Mouse (Mus musculus): Measurements from ENCODE around the gene Slc26a8. TPM values are rescaled to one million over a fixed set of nuclear protein-coding genes. Genes with fewer than 3 reads are reported as not detected.
A peak's percentile ranks its signal among the peaks of the same experiment; 100 is the strongest.

The Slc26a8 gene
- polyA plus RNA-seq, 1 experiment from 2014 or later, result 0.40 TPM

DNA sequence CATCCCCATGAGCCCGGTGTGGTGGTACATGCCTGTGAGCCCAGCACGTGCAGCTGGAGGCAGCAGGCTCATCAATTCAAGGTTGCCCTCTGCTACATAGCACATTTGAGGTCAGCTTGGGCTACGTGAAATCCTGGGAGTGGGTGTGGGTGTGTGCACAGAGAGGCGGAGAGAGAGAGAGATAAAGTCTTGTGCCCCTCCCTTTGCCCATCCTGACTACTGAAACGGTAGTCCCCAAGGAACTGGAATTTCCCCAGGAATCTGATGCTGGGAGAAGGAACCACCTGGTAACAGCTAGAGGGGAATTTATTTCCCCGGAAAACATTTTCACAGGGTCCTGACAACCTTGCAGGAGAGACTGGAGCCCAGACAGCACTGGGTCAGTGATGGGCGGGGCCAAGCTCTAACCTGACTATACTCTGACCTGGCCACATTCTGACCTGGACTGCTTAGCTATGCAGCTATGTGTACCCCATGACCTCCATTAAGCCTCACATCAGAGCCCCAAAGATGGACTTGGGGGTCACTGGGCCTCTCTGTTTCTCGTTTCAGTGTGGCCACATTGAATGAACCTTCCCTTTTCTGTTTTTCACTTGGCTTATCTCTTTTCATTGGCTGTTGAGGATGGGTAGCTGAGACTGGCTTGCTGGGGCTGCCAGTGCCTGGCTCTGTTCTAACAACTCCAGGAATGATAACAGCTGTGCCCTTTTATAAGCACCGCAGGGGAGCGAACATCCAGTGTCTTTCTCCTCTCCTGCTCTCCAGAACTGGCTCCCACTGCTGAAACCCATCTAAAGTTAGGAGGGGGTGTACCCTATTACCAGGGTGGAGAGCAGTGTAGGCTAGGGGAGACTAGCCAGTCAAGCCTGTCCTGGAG lies 61.5 kb downstream of the Slc26a8 start:
- Histone ChIP-seq H3K4me2 (replicated peaks; ENCODE audit: low read depth) (no peak overlapping the region), H3K36me3 (ENCODE audit: control insufficient read depth, insufficient read depth) (no peaks in the 10 kb centered on the region), H3K4me3 (ENCODE audit: low read depth, low read length) (no peak overlapping the region), H3K9ac (ENCODE audit: low read depth, low read length) (no peak overlapping the region), H3K9me3 (ENCODE audit: control insufficient read depth) (no peaks in the 10 kb centered on the region), H3K4me1 (replicated peaks; ENCODE audit: control insufficient read depth, insufficient read depth, low read length) (no peaks in the 10 kb centered on the region), H3K27ac (ENCODE audit: low read depth, low read length) (no peak overlapping the region), H3K27me3 (replicated peaks; ENCODE audit: control insufficient read depth, insufficient read depth, low read length) (no peaks in the 10 kb centered on the region)
- TF ChIP-seq CTCF (IDR thresholded peaks at IDR 0.05; ENCODE audit: low read depth), result no peak
- no peak for ATAC-seq
- WGBS, result 33% methylated on average over 10 of the region's 10 CpGs

DNA sequence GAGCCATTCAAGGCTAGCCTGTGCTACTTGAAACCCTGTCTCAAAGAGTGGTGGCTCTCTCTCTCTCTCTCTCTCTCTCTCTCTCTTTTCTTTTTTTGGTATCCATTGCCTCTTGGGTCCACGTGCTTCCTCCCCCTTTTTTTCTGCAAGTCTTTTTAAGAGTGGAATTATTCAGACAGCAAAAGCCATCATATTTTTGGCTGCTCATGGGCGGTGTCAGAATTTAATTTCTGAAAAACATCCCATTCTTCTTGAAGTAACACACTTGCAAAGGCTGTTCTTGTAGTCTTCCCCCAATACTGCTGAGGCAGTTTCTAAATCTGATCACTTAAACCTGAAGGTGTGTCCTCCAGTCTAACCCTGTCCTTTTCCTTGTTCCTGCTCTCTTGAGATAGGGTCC lies 63.1 kb downstream of the Slc26a8 start:
- Histone ChIP-seq H3K4me2 (replicated peaks; ENCODE audit: low read depth) (no peak overlapping the region), H3K27me3 (replicated peaks; ENCODE audit: control insufficient read depth, insufficient read depth, low read length) (no peaks in the 10 kb centered on the region), H3K4me1 (replicated peaks; ENCODE audit: control insufficient read depth, insufficient read depth, low read length) (no peaks in the 10 kb centered on the region), H3K36me3 (ENCODE audit: control insufficient read depth, insufficient read depth) (no peaks in the 10 kb centered on the region), H3K27ac (ENCODE audit: low read depth, low read length) (no peak overlapping the region), H3K9me3 (ENCODE audit: control insufficient read depth) (no peaks in the 10 kb centered on the region), H3K9ac (ENCODE audit: low read depth, low read length) (no peak overlapping the region), H3K4me3 (ENCODE audit: low read depth, low read length) (no peak overlapping the region)
- TF ChIP-seq CTCF (IDR thresholded peaks at IDR 0.05; ENCODE audit: low read depth), result no peak
- ATAC-seq, result no peak
- WGBS, result 85% methylated on average over 2 of the region's 2 CpGs

DNA sequence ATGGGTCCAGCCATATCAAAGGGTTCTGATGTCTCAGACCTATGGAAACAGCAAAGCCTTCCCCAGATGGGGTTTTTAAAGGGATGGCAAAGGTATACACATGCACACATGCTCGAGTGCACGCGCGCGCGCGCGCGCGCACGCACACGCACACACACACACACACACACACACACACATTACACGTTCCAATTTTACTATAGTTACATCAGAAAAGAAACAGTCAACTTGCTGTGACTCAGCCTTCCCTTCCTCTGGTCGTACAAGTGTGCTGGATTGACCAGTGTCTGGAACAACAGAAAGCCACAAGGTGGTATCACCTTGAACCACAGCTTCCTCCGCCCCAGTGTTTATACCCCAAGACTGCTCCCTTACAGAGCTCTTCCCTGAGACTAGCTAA lies 64.7 kb downstream of the Slc26a8 start:
- no peaks in the 10 kb centered on the region for H3K4me1 ChIP-seq (replicated peaks; ENCODE audit: control insufficient read depth, insufficient read depth, low read length)
- H3K9me3 ChIP-seq (ENCODE audit: control insufficient read depth), result no peaks in the 10 kb centered on the region
- no peak overlapping the region for H3K4me3 ChIP-seq (ENCODE audit: low read depth, low read length)
- 91% methylated on average over 15 of the region's 15 CpGs for WGBS
- H3K27ac ChIP-seq (ENCODE audit: low read depth, low read length), result no peak overlapping the region
- H3K27me3 ChIP-seq (replicated peaks; ENCODE audit: control insufficient read depth, insufficient read depth, low read length), result no peaks in the 10 kb centered on the region
- H3K9ac ChIP-seq (ENCODE audit: low read depth, low read length), result no peak overlapping the region
- no peaks in the 10 kb centered on the region for H3K36me3 ChIP-seq (ENCODE audit: control insufficient read depth, insufficient read depth)
- TF ChIP-seq CTCF (IDR thresholded peaks at IDR 0.05; ENCODE audit: low read depth), result no peak
- ATAC-seq, result no peak
- H3K4me2 ChIP-seq (replicated peaks; ENCODE audit: low read depth), result no peak overlapping the region

DNA sequence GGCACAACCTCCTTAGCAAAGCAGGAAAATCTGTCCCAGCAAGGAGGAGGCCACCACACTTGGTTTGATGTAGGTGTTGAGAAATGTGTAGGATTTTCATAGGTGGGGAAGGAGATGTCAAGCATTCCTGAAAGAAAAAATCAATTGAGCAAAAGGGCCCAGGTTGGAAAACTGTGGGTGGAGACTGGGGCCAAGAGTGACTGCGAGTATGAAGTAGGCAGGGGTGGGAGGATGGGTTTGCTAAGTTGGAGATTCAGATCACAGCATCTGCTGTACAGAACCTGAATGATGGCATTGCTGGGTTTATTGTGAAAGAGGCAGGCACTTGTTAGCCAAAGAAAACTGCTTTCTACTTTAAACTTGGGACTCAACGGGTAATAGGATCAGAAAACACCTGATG lies 65.2 kb downstream of the Slc26a8 start:
- no peak overlapping the region for H3K27ac ChIP-seq (ENCODE audit: low read depth, low read length)
- no peak overlapping the region for H3K4me2 ChIP-seq (replicated peaks; ENCODE audit: low read depth)
- no peaks in the 10 kb centered on the region for H3K4me1 ChIP-seq (replicated peaks; ENCODE audit: control insufficient read depth, insufficient read depth, low read length)
- H3K9me3 ChIP-seq (ENCODE audit: control insufficient read depth), result no peaks in the 10 kb centered on the region
- H3K9ac ChIP-seq (ENCODE audit: low read depth, low read length), result no peak overlapping the region
- no peaks in the 10 kb centered on the region for H3K27me3 ChIP-seq (replicated peaks; ENCODE audit: control insufficient read depth, insufficient read depth, low read length)
- TF ChIP-seq CTCF (IDR thresholded peaks at IDR 0.05; ENCODE audit: low read depth), result no peak
- peaks cover 4% of the 10 kb centered on the region; the same call in 1 of the 2 replicates for H3K36me3 ChIP-seq (ENCODE audit: control insufficient read depth, insufficient read depth)
- no peak for ATAC-seq
- no peak overlapping the region for H3K4me3 ChIP-seq (ENCODE audit: low read depth, low read length)
- 79% methylated on average over 2 of the region's 2 CpGs for WGBS

DNA sequence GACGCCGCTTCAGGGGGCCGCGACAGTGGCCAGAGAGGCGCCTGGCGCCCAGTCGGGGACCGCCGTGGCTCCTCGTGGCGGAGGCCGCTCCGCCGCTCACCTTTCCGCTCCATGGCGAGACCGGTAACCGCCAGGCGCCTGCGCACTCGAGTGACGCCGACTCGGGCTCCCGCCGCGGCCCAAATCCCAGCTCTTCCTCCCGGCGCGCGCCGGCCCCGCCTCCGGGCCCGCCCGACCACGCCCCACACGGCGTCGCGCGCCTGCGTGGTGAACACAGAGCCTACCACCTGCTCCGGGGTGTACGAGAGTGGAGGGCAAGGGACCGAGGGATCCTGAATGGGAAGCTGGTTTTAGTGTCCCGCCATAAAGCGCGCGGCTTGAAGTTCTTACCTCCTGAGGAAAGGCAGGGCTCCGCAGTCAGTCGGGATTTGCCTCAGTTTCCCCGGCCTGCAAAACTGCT lies 67.7 kb downstream of the Slc26a8 start, which contains the start of gene Srpk1:
Gene Srpk1, minus strand, starts transcription at position 410 of the 460 bp plus-strand sequence.
- no peak for TF ChIP-seq CTCF (IDR thresholded peaks at IDR 0.05; ENCODE audit: low read depth)
- Histone ChIP-seq H3K9ac (ENCODE audit: low read depth, low read length) (peak within 1 kb of the TSS; percentile 93), H3K4me3 (ENCODE audit: low read depth, low read length) (peak within 1 kb of the TSS; percentile 91), H3K27me3 (replicated peaks; ENCODE audit: control insufficient read depth, insufficient read depth, low read length) (no peaks in the 10 kb centered on the region), H3K4me1 (replicated peaks; ENCODE audit: control insufficient read depth, insufficient read depth, low read length) (no peaks in the 10 kb centered on the region), H3K27ac (ENCODE audit: low read depth, low read length) (peak within 1 kb of the TSS; percentile 96), H3K9me3 (ENCODE audit: control insufficient read depth) (no peaks in the 10 kb centered on the region), H3K36me3 (ENCODE audit: control insufficient read depth, insufficient read depth) (peaks cover 12% of the 10 kb centered on the region; the same call in 1 of the 2 replicates), H3K4me2 (replicated peaks; ENCODE audit: low read depth) (peak within 1 kb of the TSS; percentile 90)
- ATAC-seq, result peak; percentile 84
- WGBS, result under 1% methylated on average over 34 of the region's 53 CpGs

DNA sequence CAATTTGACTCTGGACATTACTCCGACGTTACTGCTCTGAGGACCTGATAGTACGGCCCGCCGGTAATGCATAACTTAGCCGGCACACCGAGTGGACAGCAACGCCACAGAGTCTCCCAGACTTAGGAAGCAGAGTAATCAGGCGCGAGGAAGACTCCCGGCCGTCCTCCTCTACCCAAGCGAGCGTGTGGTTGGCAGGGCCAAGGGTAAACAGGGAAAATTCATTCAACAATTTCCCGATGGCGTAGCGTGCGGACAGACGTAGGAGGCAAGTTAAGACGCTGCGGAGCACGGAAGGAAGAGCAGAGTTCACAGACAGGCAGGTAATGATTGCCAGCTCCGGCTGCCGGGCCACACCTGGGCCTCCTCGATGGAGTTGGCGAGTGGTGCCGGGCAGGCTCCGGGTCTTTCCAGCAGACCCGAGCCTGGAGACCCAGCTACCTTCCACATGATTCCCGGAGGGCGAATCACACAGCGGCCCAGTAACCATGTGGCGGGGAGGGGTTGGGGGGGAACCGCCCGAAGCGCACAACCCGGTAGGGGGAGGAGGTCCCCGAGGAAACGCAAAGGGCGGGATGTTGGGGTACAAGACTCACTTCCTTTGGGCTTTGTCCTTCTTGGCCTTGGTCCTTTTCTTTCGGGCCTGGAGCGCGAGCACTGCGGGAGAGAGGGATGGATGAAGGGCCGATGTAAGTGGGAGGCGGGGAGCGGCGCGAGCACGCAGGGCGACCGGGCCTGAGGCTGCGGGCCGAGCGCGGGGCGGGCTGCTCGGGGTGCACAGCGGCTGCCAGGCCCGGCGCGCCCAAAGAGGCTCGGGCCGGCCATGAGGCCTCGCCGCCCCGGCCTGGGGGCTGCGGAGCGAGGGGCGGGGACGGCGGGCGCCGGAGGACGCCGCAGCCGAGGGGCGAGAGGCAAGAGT lies 68.4 kb downstream of the Slc26a8 start:
- Histone ChIP-seq H3K36me3 (ENCODE audit: control insufficient read depth, insufficient read depth) (peaks cover 14% of the 10 kb centered on the region), H3K27ac (ENCODE audit: low read depth, low read length) (peak overlapping the region; percentile 96), H3K27me3 (replicated peaks; ENCODE audit: control insufficient read depth, insufficient read depth, low read length) (no peaks in the 10 kb centered on the region), H3K4me2 (replicated peaks; ENCODE audit: low read depth) (peak overlapping the region; percentile 90), H3K4me3 (ENCODE audit: low read depth, low read length) (peak overlapping the region; percentile 91), H3K9ac (ENCODE audit: low read depth, low read length) (peak overlapping the region; percentile 93), H3K4me1 (replicated peaks; ENCODE audit: control insufficient read depth, insufficient read depth, low read length) (0 out of 2 replicates have a peak, but pooled peaks cover under 1% of the 10 kb centered on the region), H3K9me3 (ENCODE audit: control insufficient read depth) (no peaks in the 10 kb centered on the region)
- peak; percentile 65 for ATAC-seq
- no peak for TF ChIP-seq CTCF (IDR thresholded peaks at IDR 0.05; ENCODE audit: low read depth)
- WGBS, result under 1% methylated on average over 71 of the region's 78 CpGs
